22 mouse cellular contexts compared by ENCODE assay signal in genomic region chr6:29150001-29150400, GRCm38 (mm10). TPM values are rescaled to one million over a fixed set of nuclear protein-coding genes. Genes with fewer than 3 reads are reported as not detected.
DNase-seq lines count a peak whose midpoint lies in the region; ATAC-seq and TF ChIP-seq lines count a peak whose summit lies in the region.
"Had no signal": no experiment of that assay in that cellular context is flagged by ENCODE, and none has a peak within 500 bp of the region (broad histone marks: within the 10 kb centered on the region; RNA-seq: fewer than 3 reads in every experiment).

No protein-coding gene starts in this region.

- H3K27ac ChIP-seq in intestine, embryonic 16.5 days (ENCODE audit: low read length), result no peak overlapping the region
- H3K27ac ChIP-seq in intestine, embryonic 15.5 days, result no peak overlapping the region
- no peak overlapping the region for H3K27ac ChIP-seq in intestine, postnatal 0 days (ENCODE audit: low read depth, low read length)

- H3K36me3 ChIP-seq in intestine, embryonic 16.5 days (ENCODE audit: control insufficient read depth, insufficient read depth, low read length), result 0 out of 2 replicates have a peak, but pooled peaks cover 5% of the 10 kb centered on the region
- H3K36me3 ChIP-seq in intestine, embryonic 15.5 days, result 0 out of 2 replicates have a peak, but pooled peaks cover 11% of the 10 kb centered on the region
- peaks cover 35% of the 10 kb centered on the region for H3K36me3 ChIP-seq in intestine, postnatal 0 days (ENCODE audit: control insufficient read depth, insufficient read depth)

- no peaks in the 10 kb centered on the region for H3K27me3 ChIP-seq in intestine, embryonic 16.5 days (replicated peaks; ENCODE audit: control insufficient read depth, insufficient read depth, low read length)
- no peaks in the 10 kb centered on the region for H3K27me3 ChIP-seq in intestine, embryonic 15.5 days (replicated peaks)
- no peaks in the 10 kb centered on the region for H3K27me3 ChIP-seq in intestine, postnatal 0 days (replicated peaks; ENCODE audit: control insufficient read depth, insufficient read depth, low read length)
- H3K27me3 ChIP-seq: CH12.LX, Patski had no signal

- WGBS in intestine, embryonic 16.5 days, result 87% methylated on average over 1 of the region's 1 CpGs
- 89% methylated on average over 1 of the region's 1 CpGs for WGBS in intestine, embryonic 15.5 days
- 55% methylated on average over 1 of the region's 1 CpGs for WGBS in intestine, postnatal 0 days

- H3K9ac ChIP-seq in intestine, embryonic 16.5 days (ENCODE audit: low read depth, low read length), result no peak overlapping the region
- H3K9ac ChIP-seq in intestine, embryonic 15.5 days, result no peak overlapping the region
- no peak overlapping the region for H3K9ac ChIP-seq in intestine, postnatal 0 days (ENCODE audit: low read depth, low read length)

- no peaks in the 10 kb centered on the region for H3K9me3 ChIP-seq in intestine, embryonic 16.5 days (ENCODE audit: control insufficient read depth, low read length)
- no peaks in the 10 kb centered on the region for H3K9me3 ChIP-seq in intestine, embryonic 15.5 days
- H3K9me3 ChIP-seq in intestine, postnatal 0 days (ENCODE audit: control insufficient read depth), result no peaks in the 10 kb centered on the region
- H3K9me3 ChIP-seq: G1E had no signal

- intact Hi-C loops in heart, postnatal 25 days (cut with DNase I), result no loop called here

- DNase-seq in heart, adult 11 months, result peak; percentile 46
- no peak for DNase-seq in heart, postnatal 25 days (ENCODE audit: low spot score)
- no peak for DNase-seq in layer of hippocampus, postnatal 36 days
- DNase-seq: adrenal gland, adult 2 months; adrenal gland, adult 8-10 months; adrenal gland, postnatal 10 days; adrenal gland, postnatal 14 days; adrenal gland, postnatal 25 days; adrenal gland, postnatal 36 days; B cell, adult 2 months; cerebellum, adult 11 months; cerebellum, adult 11-12 months; cerebellum, adult 18-20 months had no signal

- TF ChIP-seq CTCF in intestine, postnatal 0 days (IDR thresholded peaks at IDR 0.05; ENCODE audit: low read depth), result no peak

- ATAC-seq in intestine, embryonic 16.5 days, result peak; percentile 52; the same call in 1 of the 2 replicates
- no peak for ATAC-seq in intestine, embryonic 15.5 days
- peak; percentile 66 for ATAC-seq in intestine, postnatal 0 days
- ATAC-seq: activated CD4-positive, CD25-positive, alpha-beta regulatory T cell, adult 4 months; CD4-positive, CD25-positive, alpha-beta regulatory T cell, adult 4 months; Patski had no signal

- H3K4me1 ChIP-seq in intestine, embryonic 16.5 days (ENCODE audit: control insufficient read depth, insufficient read depth, low read length), result 0 out of 2 replicates have a peak, but pooled peaks cover 2% of the 10 kb centered on the region
- H3K4me1 ChIP-seq in intestine, embryonic 15.5 days (replicated peaks), result no peaks in the 10 kb centered on the region
- H3K4me1 ChIP-seq in intestine, postnatal 0 days (replicated peaks; ENCODE audit: control insufficient read depth, insufficient read depth, low read length), result no peaks in the 10 kb centered on the region

- H3K4me3 ChIP-seq in intestine, embryonic 16.5 days (ENCODE audit: low read length), result no peak overlapping the region
- no peak overlapping the region for H3K4me3 ChIP-seq in intestine, embryonic 15.5 days (replicated peaks)
- no peak overlapping the region for H3K4me3 ChIP-seq in intestine, postnatal 0 days (ENCODE audit: low read depth, low read length)

- H3K4me2 ChIP-seq in intestine, embryonic 16.5 days (ENCODE audit: low read depth, low read length), result no peak overlapping the region
- H3K4me2 ChIP-seq in intestine, embryonic 15.5 days (replicated peaks), result no peak overlapping the region
- no peak overlapping the region for H3K4me2 ChIP-seq in intestine, postnatal 0 days (replicated peaks; ENCODE audit: low read depth)

RNA-seq across cellular contexts. Expression of gene Rbm28, which starts 14.8 kb away (rescaled TPM):
- total RNA-seq in heart, postnatal 25 days (2021), result 10 to 100 TPM; 18.3 to 18.4 TPM
- 23.5 and 25.5 TPM in 2 replicates for polyA plus RNA-seq in intestine, embryonic 16.5 days (2015; fragmentation: Nextera tagmentation; extraction: Ambion mirVana)
- 24.9 and 28.4 TPM in 2 replicates for polyA plus RNA-seq in intestine, embryonic 15.5 days (2015; fragmentation: Nextera tagmentation; extraction: Ambion mirVana)
- polyA plus RNA-seq in intestine, postnatal 0 days (2015; fragmentation: Nextera tagmentation; extraction: Ambion mirVana), result 9.8 and 12.2 TPM in 2 replicates
- 10 to 100 TPM; 46.1 to 53.8 TPM for total RNA-seq in layer of hippocampus, postnatal 36 days (2021)

RNA-seq across cellular contexts. Expression of gene Prrt4, which starts 29.4 kb away (rescaled TPM):
- total RNA-seq in heart, postnatal 25 days (2021), result 1 to 10 TPM; 3.1 to 3.6 TPM
- polyA plus RNA-seq in intestine, embryonic 16.5 days (2015; fragmentation: Nextera tagmentation; extraction: Ambion mirVana), result 0.23 and 0.27 TPM in 2 replicates
- polyA plus RNA-seq in intestine, embryonic 15.5 days (2015; fragmentation: Nextera tagmentation; extraction: Ambion mirVana), result 0.40 and 0.50 TPM in 2 replicates
- 0.23 and 0.29 TPM in 2 replicates for polyA plus RNA-seq in intestine, postnatal 0 days (2015; fragmentation: Nextera tagmentation; extraction: Ambion mirVana)
- 1 to 10 TPM; 2.0 to 2.1 TPM for total RNA-seq in layer of hippocampus, postnatal 36 days (2021)
- total RNA-seq: CH12.LX, MEL had no signal
- polyA plus RNA-seq: activated CD4-positive, CD25-positive, alpha-beta regulatory T cell, adult 4 months; G1E had no signal
